Mouse (Mus musculus) heart, adult 2 months (tissue): ENCODE results near the gene Tmem210. TPM values are rescaled to one million over a fixed set of nuclear protein-coding genes. Genes with fewer than 3 reads are reported as not detected.

Experiments used
- DNase-seq, 2 experiments: peaks; one replicate each; pipeline ENCODE4 v3.0.0; 2021
- H3K27ac ChIP-seq: fragments of 200-600 bp; 2 replicates; pipeline ENCODE4 v1.8.1; 2022
- H3K27me3 ChIP-seq: fragments of 200-500 bp; 2 replicates; pipeline ENCODE4 v1.6.1; 2012; ENCODE audit warnings: mild to moderate bottlenecking, low read length, inconsistent platforms, mixed read lengths; ENCODE audit not compliant: control insufficient read depth, insufficient read depth
- H3K36me3 ChIP-seq: fragments of 200-500 bp; 2 replicates; pipeline ENCODE4 v1.6.1; 2012; ENCODE audit warnings: low read length, inconsistent platforms; ENCODE audit not compliant: control insufficient read depth, insufficient read depth
- H3K4me1 ChIP-seq: fragments of 200-500 bp; 2 replicates; pipeline ENCODE4 v1.6.1; 2011; ENCODE audit warnings: low read length; ENCODE audit not compliant: control insufficient read depth, insufficient read depth
- H3K4me3 ChIP-seq: fragments of 200-600 bp; 2 replicates; pipeline ENCODE4 v1.8.1; 2022
- H3K79me2 ChIP-seq: fragments of 200-500 bp; replicated peaks from 2 replicates; pipeline ENCODE4 v1.6.1; 2012; ENCODE audit warnings: mild to moderate bottlenecking, inconsistent platforms, low read length, moderate library complexity, mixed read lengths; ENCODE audit not compliant: control insufficient read depth, insufficient read depth
- H3K9ac ChIP-seq: fragments of 200-500 bp; 2 replicates; pipeline ENCODE4 v1.6.1; 2012; ENCODE audit warnings: low read depth, mild to moderate bottlenecking, control low read depth, inconsistent platforms, low read length, mixed read lengths
- CTCF ChIP-seq: fragments of 200-600 bp; IDR thresholded peaks from 2 replicates; pipeline ENCODE4 v1.8.1; 2022; ENCODE audit warnings: antibody characterized with exemption, mild to moderate bottlenecking, moderate library complexity
- EP300 ChIP-seq: fragments of 200-500 bp; IDR thresholded peaks from 2 replicates; pipeline ENCODE4 v1.6.1; 2011; ENCODE audit warnings: low read depth, low read length, control low read depth; ENCODE audit not compliant: insufficient read depth
- POLR2A ChIP-seq: fragments of 200-500 bp; IDR thresholded peaks from 2 replicates; pipeline ENCODE4 v1.6.1; 2011; ENCODE audit warnings: mild to moderate bottlenecking, low read depth, low read length, control low read depth; ENCODE audit not compliant: insufficient read depth
- WGBS: fragments of 180-500 bp; shearing (Covaris S2); methylation state at CpG from one replicate; pipeline ENCODE4 v1.1.7; 2018; 5-methylcytosine and 5-hydroxymethylcytosine counted together
- intact Hi-C: fragments of 180-260 bp; cut with DNase I; formaldehyde crosslinking; loops from one replicate; pipeline ENCODE4 v1.15.1; 2025
- polyA plus RNA-seq: library from polyadenylated mRNA; depleted of rRNA; stranded (reverse); fragments of >200 nt; gene quantifications from 2 replicates; pipeline ENCODE4 v1.2.3, GENCODE M21; 2012
- total RNA-seq, 2 experiments: library from RNA; stranded (reverse); gene quantifications; 2 replicates each; pipeline ENCODE4 v1.2.3; 2021

The Tmem210 gene
- total and polyA plus RNA-seq, 3 experiments: 0.27 TPM; not detected in 2

DNA sequence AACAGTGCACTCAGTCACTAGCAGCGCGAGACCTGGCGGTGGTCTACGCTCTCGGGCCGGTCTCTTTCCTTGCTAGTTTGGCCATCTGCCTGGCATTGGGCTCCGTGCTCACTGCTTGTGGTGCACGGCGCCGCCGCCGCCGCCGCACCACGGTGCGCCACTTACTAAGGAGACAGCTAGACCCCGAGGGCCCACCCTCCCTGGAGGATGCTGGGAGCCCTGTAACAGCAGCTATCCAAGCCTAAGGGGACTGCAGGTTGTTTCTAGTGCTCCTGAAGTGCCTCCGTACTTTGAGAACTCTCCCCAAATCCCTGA is 2.8 kb downstream of the Tmem210 start:
- H3K9ac ChIP-seq: no peak overlapping the region
- intact Hi-C loops: no loop called here

DNA sequence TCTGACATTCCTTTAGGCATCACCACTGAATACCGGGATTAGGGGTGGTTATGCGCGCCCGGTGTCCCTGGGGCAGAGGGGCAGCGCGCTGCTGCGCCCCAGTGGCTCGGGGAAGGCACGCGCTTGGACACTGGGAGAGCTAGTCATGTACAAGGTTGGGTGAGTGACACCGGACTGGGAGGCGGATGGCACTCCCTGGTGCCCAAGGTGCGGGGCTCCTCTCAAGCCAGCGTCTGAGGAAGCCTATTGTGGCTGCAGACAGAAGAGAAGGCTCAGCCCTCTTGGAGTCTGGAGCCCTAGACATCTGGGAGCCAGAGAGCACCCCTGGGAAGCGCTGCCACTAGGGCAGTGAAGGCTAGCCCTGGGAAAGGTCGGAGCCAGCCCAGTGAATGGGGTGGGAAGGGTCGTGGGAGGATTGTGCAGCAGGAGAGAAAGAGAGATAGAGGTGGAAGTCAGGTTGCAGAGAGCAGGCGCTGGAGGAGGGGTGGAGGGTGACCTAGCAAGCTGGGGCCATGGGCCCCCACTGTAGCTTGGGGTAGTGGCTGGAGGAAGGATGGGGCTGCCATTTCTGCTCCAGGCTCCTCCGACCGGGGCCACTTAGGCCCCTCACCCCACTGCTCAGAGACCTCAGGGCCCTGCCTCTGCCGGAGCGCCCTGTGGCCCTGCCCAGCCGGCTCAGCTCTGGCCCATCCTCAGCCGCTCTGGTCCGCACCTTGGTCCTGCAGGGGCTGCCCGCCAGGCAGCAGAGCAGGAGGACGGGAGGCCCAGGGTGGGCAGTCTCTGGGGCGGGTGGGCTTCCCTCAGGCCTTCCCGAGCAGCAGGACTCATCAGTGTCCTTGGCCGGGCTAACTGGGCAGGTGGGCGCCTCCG is 3.5 kb downstream of the Tmem210 start:
- Histone ChIP-seq H3K27me3 (peaks cover 8% of the 10 kb centered on the region), H3K36me3 (no peaks in the 10 kb centered on the region), H3K79me2 (no peaks in the 10 kb centered on the region), H3K4me3 (peak overlapping the region; percentile 51), H3K27ac (no peak overlapping the region), H3K9ac (peak overlapping the region; percentile 62), H3K4me1 (peaks cover 7% of the 10 kb centered on the region)
- intact Hi-C loops: loop anchor here (2.0 kb wide), 2 partner anchors 13 to 33 kb away; no protein-coding TSS in a partner anchor
- no peak for TF ChIP-seq POLR2A
- peak; percentile 55 for TF ChIP-seq CTCF
- no peak for TF ChIP-seq EP300
- peak in 1 of 2 experiments; percentile 55 for DNase-seq
- 9% methylated on average over 32 of the region's 32 CpGs for WGBS

More for the DNA sequence above, 2.8 kb downstream of the Tmem210 start:
- Histone ChIP-seq H3K27me3 (peaks cover 8% of the 10 kb centered on the region), H3K36me3 (no peaks in the 10 kb centered on the region), H3K4me3 (peak overlapping the region; percentile 40), H3K4me1 (peaks cover 7% of the 10 kb centered on the region), H3K79me2 (no peaks in the 10 kb centered on the region), H3K27ac (no peak overlapping the region)
- TF ChIP-seq EP300: no peak
- no peak for TF ChIP-seq CTCF
- no peak for TF ChIP-seq POLR2A
- under 1% methylated on average over 18 of the region's 18 CpGs for WGBS
- DNase-seq: no peak

DNA sequence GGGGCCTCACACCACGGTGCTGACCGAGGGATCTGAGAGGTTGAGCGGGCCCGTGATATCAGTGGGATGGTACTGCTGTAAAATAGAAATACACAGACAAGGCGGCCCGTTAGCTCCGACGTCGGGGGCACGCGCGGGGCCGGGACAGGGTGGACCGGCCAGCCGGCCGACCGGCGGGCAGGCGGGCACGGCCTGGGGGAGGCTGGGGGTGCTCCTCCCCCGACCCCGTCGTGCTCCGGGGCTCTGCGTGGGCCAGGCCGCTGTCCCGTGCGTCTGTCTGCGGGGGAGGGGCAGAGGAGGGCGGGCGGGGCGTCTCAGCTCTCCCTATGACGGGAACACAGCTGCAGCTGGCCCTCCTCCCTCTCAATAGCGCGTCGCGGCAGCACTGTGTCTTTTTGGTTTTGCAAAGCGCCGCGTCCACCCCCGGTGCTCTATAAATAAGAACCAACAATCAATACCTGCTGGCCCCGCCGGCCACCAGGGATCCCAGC is 4.2 kb downstream of the Tmem210 start:
- no peaks in the 10 kb centered on the region for H3K79me2 ChIP-seq
- peak; percentile 50 to 62 for DNase-seq
- intact Hi-C loops: loop anchor here (2.0 kb wide), 2 partner anchors 13 to 33 kb away; no protein-coding TSS in a partner anchor
- peak overlapping the region; percentile 51; the same call in 1 of the 2 replicates for H3K27ac ChIP-seq
- H3K9ac ChIP-seq: peak overlapping the region; percentile 62
- peaks cover 8% of the 10 kb centered on the region for H3K27me3 ChIP-seq
- no peaks in the 10 kb centered on the region for H3K36me3 ChIP-seq
- H3K4me1 ChIP-seq: peaks cover 4% of the 10 kb centered on the region
- 2% methylated on average over 43 of the region's 43 CpGs for WGBS
- TF ChIP-seq POLR2A (no peak), CTCF (no peak), EP300 (no peak)
- H3K4me3 ChIP-seq: peak overlapping the region; percentile 51

DNA sequence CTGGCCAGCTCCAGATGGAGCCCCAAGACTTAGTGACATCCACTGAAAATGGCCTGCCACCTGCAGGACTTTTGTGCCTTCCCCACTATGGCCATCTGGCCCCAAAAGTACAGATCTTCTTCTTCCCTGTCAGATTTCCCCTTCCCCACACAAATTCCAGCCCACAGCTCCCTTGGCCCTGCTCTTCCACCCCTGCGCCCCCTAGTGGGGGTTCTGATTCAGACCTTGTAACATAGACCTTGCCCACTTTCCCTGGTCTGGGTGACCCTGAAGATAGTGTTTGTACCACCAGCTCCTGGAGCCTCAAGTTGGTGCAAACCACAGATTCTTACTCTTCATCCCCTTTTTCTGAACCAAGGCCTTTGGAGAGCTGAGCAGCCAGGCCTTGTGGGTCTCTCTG is 4.9 kb downstream of the Tmem210 start:
- peak overlapping the region; percentile 51 for H3K4me3 ChIP-seq
- peak; percentile 75 to 86 for DNase-seq
- H3K9ac ChIP-seq: peak overlapping the region; percentile 62
- no peaks in the 10 kb centered on the region for H3K36me3 ChIP-seq
- TF ChIP-seq CTCF (no peak; the same call in 1 of the 2 replicates), EP300 (0 out of 2 replicates have a peak, but pooled peaks have one; percentile 28), POLR2A (no peak)
- intact Hi-C loops: loop anchor here (2.0 kb wide), 2 partner anchors 14 to 34 kb away; no protein-coding TSS in a partner anchor
- WGBS: 5% methylated on average over 1 of the region's 1 CpGs
- peak overlapping the region; percentile 51; the same call in 1 of the 2 replicates for H3K27ac ChIP-seq
- no peaks in the 10 kb centered on the region for H3K79me2 ChIP-seq
- peaks cover 2% of the 10 kb centered on the region; the same call in 1 of the 2 replicates for H3K4me1 ChIP-seq
- peaks cover 8% of the 10 kb centered on the region for H3K27me3 ChIP-seq

- no peaks in the 10 kb centered on the region for H3K79me2 ChIP-seq
- H3K27ac ChIP-seq: no peak overlapping the region
- no peak for TF ChIP-seq CTCF
- no peaks in the 10 kb centered on the region for H3K36me3 ChIP-seq
- 71% methylated on average over 9 of the region's 9 CpGs for WGBS
- peaks cover 8% of the 10 kb centered on the region for H3K27me3 ChIP-seq
- no peak overlapping the region for H3K9ac ChIP-seq
- no peak overlapping the region for H3K4me3 ChIP-seq
- peaks cover 2% of the 10 kb centered on the region; the same call in 1 of the 2 replicates for H3K4me1 ChIP-seq
- intact Hi-C loops: loop anchor here (2.0 kb wide), 2 partner anchors 15 to 35 kb away; no protein-coding TSS in a partner anchor
- no peak for DNase-seq
Measured at GRCm38 (mm10) chr2:25293706-25294105, 5.8 kb downstream of the Tmem210 start.

GRCm38 (mm10) chr2:25297093-25297492 is 9.1 kb downstream of the Tmem210 start:
- intact Hi-C loops: no loop called here
- DNase-seq: no peak
- H3K4me1 ChIP-seq: peaks cover 2% of the 10 kb centered on the region; the same call in 1 of the 2 replicates
- peaks cover 1% of the 10 kb centered on the region; the same call in 1 of the 2 replicates for H3K27me3 ChIP-seq
- H3K79me2 ChIP-seq: no peaks in the 10 kb centered on the region
- TF ChIP-seq CTCF: no peak
- H3K4me3 ChIP-seq: no peak overlapping the region
- 74% methylated on average over 8 of the region's 8 CpGs for WGBS
- no peaks in the 10 kb centered on the region for H3K36me3 ChIP-seq
- no peak overlapping the region for H3K9ac ChIP-seq
- no peak overlapping the region for H3K27ac ChIP-seq
